Mouse (Mus musculus): ENCODE results near the gene Klhl3.

DNA sequence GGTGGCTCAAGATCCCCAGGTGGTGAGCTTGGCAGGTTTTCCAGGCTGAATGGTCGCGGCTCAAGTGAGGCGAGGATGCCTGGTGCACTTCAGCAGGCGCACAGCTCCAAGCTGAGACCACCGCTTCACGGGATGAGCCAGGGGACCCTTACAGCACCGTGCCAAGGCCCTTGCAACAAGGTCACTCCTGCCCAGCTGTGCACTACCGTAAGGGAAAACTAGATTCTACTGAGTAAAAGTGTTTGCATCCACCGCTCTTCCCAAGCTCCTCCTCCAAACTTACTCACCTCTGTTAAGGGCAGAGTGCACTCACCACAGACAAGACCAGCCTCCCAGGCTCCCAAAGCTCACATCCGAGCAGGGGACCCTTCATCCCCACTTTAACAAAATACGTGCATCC is 29.9 kb downstream of the Klhl3 start:
- no peak for TF ChIP-seq GATA1 (IDR thresholded peaks at IDR 0.05; ENCODE audit: low read length)
- no peak for TF ChIP-seq TAL1 (IDR thresholded peaks at IDR 0.05; ENCODE audit: low read length)

Measured in erythroblast, embryonic 14.5 days (primary cell).